Mouse (Mus musculus): ENCODE measurements at regions not wholly inside any gene's neighbourhood (a gene's known extent, or its start where the extent isn't known, plus 50 kb on each side); places are given as distances from the start of the nearest gene placed in this dataset.
A peak's percentile ranks its signal among the peaks of the same experiment; 100 is the strongest.

- 72% methylated on average over 10 of the region's 10 CpGs for WGBS
- no peaks in the 10 kb centered on the region for H3K36me3 ChIP-seq (ENCODE audit: control insufficient read depth, insufficient read depth, low read length)
- H3K4me1 ChIP-seq (ENCODE audit: control insufficient read depth, insufficient read depth, low read length), result no peaks in the 10 kb centered on the region
- H3K9me3 ChIP-seq (ENCODE audit: control insufficient read depth, low read length), result no peaks in the 10 kb centered on the region
- no peak overlapping the region for H3K4me3 ChIP-seq (ENCODE audit: low read length)
- H3K27ac ChIP-seq (ENCODE audit: low read length), result no peak overlapping the region
- H3K4me2 ChIP-seq (ENCODE audit: low read depth, low read length), result no peak overlapping the region
- no peak for ATAC-seq
- no peak overlapping the region for H3K9ac ChIP-seq (ENCODE audit: low read depth, low read length)
- H3K27me3 ChIP-seq (replicated peaks; ENCODE audit: control insufficient read depth, insufficient read depth, low read length), result no peaks in the 10 kb centered on the region
Observed at GRCm38 (mm10) chr1:133549816-133550215, 60.3 kb downstream of the Snrpe start.

GRCm38 (mm10) chr1:133548971-133549370 lies 61.1 kb downstream of the Snrpe start:
- Histone ChIP-seq H3K4me2 (ENCODE audit: low read depth, low read length) (no peak overlapping the region), H3K36me3 (ENCODE audit: control insufficient read depth, insufficient read depth, low read length) (no peaks in the 10 kb centered on the region), H3K9me3 (ENCODE audit: control insufficient read depth, low read length) (no peaks in the 10 kb centered on the region), H3K9ac (ENCODE audit: low read depth, low read length) (no peak overlapping the region), H3K4me3 (ENCODE audit: low read length) (no peak overlapping the region), H3K27ac (ENCODE audit: low read length) (no peak overlapping the region), H3K27me3 (replicated peaks; ENCODE audit: control insufficient read depth, insufficient read depth, low read length) (no peaks in the 10 kb centered on the region), H3K4me1 (ENCODE audit: control insufficient read depth, insufficient read depth, low read length) (no peaks in the 10 kb centered on the region)
- WGBS, result 53% methylated on average over 2 of the region's 2 CpGs
- ATAC-seq, result no peak

- WGBS, result 72% methylated on average over 3 of the region's 3 CpGs
- H3K9ac ChIP-seq (ENCODE audit: low read depth, low read length), result no peak overlapping the region
- ATAC-seq, result no peak
Observed at GRCm38 (mm10) chr1:133547541-133547940, 62.5 kb downstream of the Snrpe start.

GRCm38 (mm10) chr1:133544996-133545395 lies 65.1 kb downstream of the Snrpe start:
- Histone ChIP-seq H3K27me3 (replicated peaks; ENCODE audit: control insufficient read depth, insufficient read depth, low read length) (no peaks in the 10 kb centered on the region), H3K4me3 (ENCODE audit: low read length) (no peak overlapping the region), H3K4me2 (ENCODE audit: low read depth, low read length) (no peak overlapping the region), H3K9me3 (ENCODE audit: control insufficient read depth, low read length) (no peaks in the 10 kb centered on the region), H3K36me3 (ENCODE audit: control insufficient read depth, insufficient read depth, low read length) (no peaks in the 10 kb centered on the region), H3K4me1 (ENCODE audit: control insufficient read depth, insufficient read depth, low read length) (no peaks in the 10 kb centered on the region), H3K27ac (ENCODE audit: low read length) (no peak overlapping the region), H3K9ac (ENCODE audit: low read depth, low read length) (no peak overlapping the region)
- no peak for ATAC-seq
- 85% methylated on average over 9 of the region's 9 CpGs for WGBS

More at GRCm38 (mm10) chr1:133547541-133547940, 62.5 kb downstream of the Snrpe start:
- H3K27me3 ChIP-seq (replicated peaks; ENCODE audit: control insufficient read depth, insufficient read depth, low read length), result no peaks in the 10 kb centered on the region
- H3K4me1 ChIP-seq (ENCODE audit: control insufficient read depth, insufficient read depth, low read length), result no peaks in the 10 kb centered on the region
- H3K27ac ChIP-seq (ENCODE audit: low read length), result no peak overlapping the region
- no peak overlapping the region for H3K4me3 ChIP-seq (ENCODE audit: low read length)
- no peaks in the 10 kb centered on the region for H3K36me3 ChIP-seq (ENCODE audit: control insufficient read depth, insufficient read depth, low read length)
- no peaks in the 10 kb centered on the region for H3K9me3 ChIP-seq (ENCODE audit: control insufficient read depth, low read length)
- no peak overlapping the region for H3K4me2 ChIP-seq (ENCODE audit: low read depth, low read length)

GRCm38 (mm10) chr1:133543751-133544150 lies 66.3 kb downstream of the Snrpe start:
- H3K9me3 ChIP-seq (ENCODE audit: control insufficient read depth, low read length), result no peaks in the 10 kb centered on the region
- H3K4me2 ChIP-seq (ENCODE audit: low read depth, low read length), result no peak overlapping the region
- 91% methylated on average over 10 of the region's 10 CpGs for WGBS
- no peaks in the 10 kb centered on the region for H3K27me3 ChIP-seq (replicated peaks; ENCODE audit: control insufficient read depth, insufficient read depth, low read length)
- H3K9ac ChIP-seq (ENCODE audit: low read depth, low read length), result no peak overlapping the region
- H3K4me3 ChIP-seq (ENCODE audit: low read length), result no peak overlapping the region
- no peak overlapping the region for H3K27ac ChIP-seq (ENCODE audit: low read length)
- no peaks in the 10 kb centered on the region for H3K4me1 ChIP-seq (ENCODE audit: control insufficient read depth, insufficient read depth, low read length)
- no peak for ATAC-seq
- H3K36me3 ChIP-seq (ENCODE audit: control insufficient read depth, insufficient read depth, low read length), result no peaks in the 10 kb centered on the region

GRCm38 (mm10) chr1:133541996-133542775 lies 67.9 kb downstream of the Snrpe start:
- no peaks in the 10 kb centered on the region for H3K9me3 ChIP-seq (ENCODE audit: control insufficient read depth, low read length)

GRCm38 (mm10) chr1:133530698-133531097 lies 79.4 kb downstream of the Snrpe start:
- Histone ChIP-seq H3K9me3 (ENCODE audit: control insufficient read depth, low read length) (no peaks in the 10 kb centered on the region), H3K4me3 (ENCODE audit: low read length) (no peak overlapping the region), H3K4me2 (ENCODE audit: low read depth, low read length) (no peak overlapping the region), H3K9ac (ENCODE audit: low read depth, low read length) (no peak overlapping the region), H3K27me3 (replicated peaks; ENCODE audit: control insufficient read depth, insufficient read depth, low read length) (no peaks in the 10 kb centered on the region), H3K36me3 (ENCODE audit: control insufficient read depth, insufficient read depth, low read length) (no peaks in the 10 kb centered on the region), H3K4me1 (ENCODE audit: control insufficient read depth, insufficient read depth, low read length) (no peaks in the 10 kb centered on the region), H3K27ac (ENCODE audit: low read length) (no peak overlapping the region)
- no peak for ATAC-seq

More at GRCm38 (mm10) chr1:133541996-133542775, 67.9 kb downstream of the Snrpe start:
- Histone ChIP-seq H3K9ac (ENCODE audit: low read depth, low read length) (no peak overlapping the region), H3K4me2 (ENCODE audit: low read depth, low read length) (no peak overlapping the region), H3K36me3 (ENCODE audit: control insufficient read depth, insufficient read depth, low read length) (no peaks in the 10 kb centered on the region), H3K4me3 (ENCODE audit: low read length) (no peak overlapping the region), H3K27me3 (replicated peaks; ENCODE audit: control insufficient read depth, insufficient read depth, low read length) (no peaks in the 10 kb centered on the region), H3K4me1 (ENCODE audit: control insufficient read depth, insufficient read depth, low read length) (no peaks in the 10 kb centered on the region), H3K27ac (ENCODE audit: low read length) (no peak overlapping the region)
- WGBS, result 78% methylated on average over 15 of the region's 15 CpGs
- no peak for ATAC-seq

GRCm38 (mm10) chr1:133529817-133530216 lies 80.3 kb downstream of the Snrpe start:
- no peak for ATAC-seq
- Histone ChIP-seq H3K4me2 (ENCODE audit: low read depth, low read length) (no peak overlapping the region), H3K27me3 (replicated peaks; ENCODE audit: control insufficient read depth, insufficient read depth, low read length) (no peaks in the 10 kb centered on the region), H3K4me1 (ENCODE audit: control insufficient read depth, insufficient read depth, low read length) (no peaks in the 10 kb centered on the region), H3K9ac (ENCODE audit: low read depth, low read length) (no peak overlapping the region), H3K4me3 (ENCODE audit: low read length) (no peak overlapping the region), H3K9me3 (ENCODE audit: control insufficient read depth, low read length) (no peaks in the 10 kb centered on the region), H3K27ac (ENCODE audit: low read length) (no peak overlapping the region), H3K36me3 (ENCODE audit: control insufficient read depth, insufficient read depth, low read length) (no peaks in the 10 kb centered on the region)
- 92% methylated on average over 10 of the region's 10 CpGs for WGBS

- Histone ChIP-seq H3K9ac (ENCODE audit: low read depth, low read length) (no peak overlapping the region), H3K4me2 (ENCODE audit: low read depth, low read length) (no peak overlapping the region), H3K9me3 (ENCODE audit: control insufficient read depth, low read length) (no peaks in the 10 kb centered on the region), H3K27me3 (replicated peaks; ENCODE audit: control insufficient read depth, insufficient read depth, low read length) (no peaks in the 10 kb centered on the region), H3K4me1 (ENCODE audit: control insufficient read depth, insufficient read depth, low read length) (no peaks in the 10 kb centered on the region), H3K36me3 (ENCODE audit: control insufficient read depth, insufficient read depth, low read length) (no peaks in the 10 kb centered on the region), H3K4me3 (ENCODE audit: low read length) (no peak overlapping the region), H3K27ac (ENCODE audit: low read length) (no peak overlapping the region)
- 58% methylated on average over 7 of the region's 7 CpGs for WGBS
- peak; percentile 84 for ATAC-seq
Observed at GRCm38 (mm10) chr1:133527651-133528385, 82.3 kb downstream of the Snrpe start.
